Mouse (Mus musculus) cortical plate, adult 2 months (tissue): ENCODE measurements around the gene Enah.

ENCODE experiments used
- CTCF ChIP-seq: fragments of 200-500 bp; IDR thresholded peaks from 2 replicates; pipeline ENCODE4 v1.5.1; 2011; ENCODE audit warnings: mild to moderate bottlenecking, control low read depth, low read length; ENCODE audit not compliant: insufficient read depth; ENCODE audit errors: extremely low read depth
- POLR2A ChIP-seq: fragments of 200-500 bp; IDR thresholded peaks from 2 replicates; pipeline ENCODE4 v1.6.1; 2011; ENCODE audit warnings: mild to moderate bottlenecking, low read length, control low read depth; ENCODE audit not compliant: insufficient read depth; ENCODE audit errors: extremely low read depth

DNA sequence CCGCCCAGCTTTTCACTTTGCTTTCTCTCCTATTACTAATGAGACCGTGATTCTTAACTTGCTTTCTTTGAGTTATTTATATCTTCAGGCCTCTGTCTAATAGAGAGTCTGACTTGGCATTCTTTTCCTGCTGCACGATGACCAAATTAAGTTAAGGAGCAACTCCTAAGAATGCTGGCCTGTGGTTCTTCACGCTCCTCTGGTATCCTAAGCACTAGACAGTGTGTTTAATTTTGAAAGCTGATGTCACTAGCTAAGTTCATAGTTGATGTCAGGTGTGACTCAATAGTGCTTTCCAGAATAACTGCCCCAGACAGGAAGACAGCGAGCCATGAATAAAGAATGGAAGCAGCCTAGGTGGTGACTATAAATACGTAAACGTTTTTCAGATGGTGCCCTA, 6.3 kb upstream of the Enah start:
- TF ChIP-seq POLR2A = no peak
- TF ChIP-seq CTCF = no peak
